Comparison of ENCODE assay signal across 20 mouse cellular contexts in the genomic region with DNA sequence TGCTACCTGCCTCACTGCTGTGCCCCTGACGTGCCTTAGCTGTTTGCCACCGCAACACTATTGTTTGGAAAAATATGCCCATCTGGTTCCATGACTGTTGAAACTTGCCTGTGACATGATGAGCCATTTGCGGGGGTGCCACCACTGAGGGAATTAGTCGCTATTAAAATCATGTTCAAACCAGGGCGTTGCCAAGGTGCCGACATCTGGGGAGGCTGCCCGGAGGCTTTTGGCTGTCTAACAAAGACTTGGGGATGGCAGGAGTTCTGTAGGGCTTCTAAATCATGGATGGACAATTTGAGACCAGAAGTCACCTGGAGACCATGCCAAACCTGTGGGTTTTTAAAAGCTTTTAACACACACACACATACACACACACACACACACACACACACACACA.
DNase-seq lines count a peak whose midpoint lies in the region; ATAC-seq and TF ChIP-seq lines count a peak whose summit lies in the region.
"Had no signal": no experiment of that assay in that cellular context is flagged by ENCODE, and none has a peak within 500 bp of the region (broad histone marks: within the 10 kb centered on the region; RNA-seq: fewer than 3 reads in every experiment).

No protein-coding gene starts in this region.

- H3K9ac ChIP-seq in forebrain, embryonic 14.5 days (ENCODE audit: low read length): no peak overlapping the region
- H3K9ac ChIP-seq: forebrain, embryonic 15.5 days; hindbrain, embryonic 12.5 days had no signal

- 0 out of 2 replicates have a peak overlapping the region, but pooled peaks have one; percentile 18 for H3K27ac ChIP-seq in layer of hippocampus, adult 2 months
- no peak overlapping the region for H3K27ac ChIP-seq in forebrain, embryonic 14.5 days (ENCODE audit: low read depth, low read length)
- no peak overlapping the region for H3K27ac ChIP-seq in heart, embryonic 10.5 days
- H3K27ac ChIP-seq: embryonic facial prominence, embryonic 10.5 days; forebrain, embryonic 10.5 days; forebrain, embryonic 15.5 days; hindbrain, embryonic 12.5 days had no signal

- no peak for TF ChIP-seq CTCF in layer of hippocampus, adult 2 months (conservative IDR thresholded peaks at IDR 0.05)

- no peaks in the 10 kb centered on the region for H3K27me3 ChIP-seq in forebrain, embryonic 14.5 days (replicated peaks; ENCODE audit: control insufficient read depth, insufficient read depth, low read length)
- H3K27me3 ChIP-seq in heart, embryonic 10.5 days (ENCODE audit: insufficient read depth, poor library complexity, severe bottlenecking): no peaks in the 10 kb centered on the region
- H3K27me3 ChIP-seq: forebrain, embryonic 15.5 days; hindbrain, embryonic 12.5 days; Patski had no signal

- H3K9me3 ChIP-seq in forebrain, embryonic 14.5 days (replicated peaks; ENCODE audit: control insufficient read depth, low read length): no peaks in the 10 kb centered on the region
- H3K9me3 ChIP-seq in heart, embryonic 10.5 days: no peaks in the 10 kb centered on the region
- H3K9me3 ChIP-seq: embryonic facial prominence, embryonic 10.5 days; forebrain, embryonic 10.5 days; forebrain, embryonic 15.5 days; hindbrain, embryonic 12.5 days had no signal

- ATAC-seq in forebrain, embryonic 14.5 days: no peak
- ATAC-seq: activated CD4-positive, CD25-positive, alpha-beta regulatory T cell, adult 4 months; forebrain, embryonic 15.5 days; hindbrain, embryonic 16.5 days; Patski had no signal

- WGBS in forebrain, embryonic 14.5 days: 75% methylated on average over 7 of the region's 7 CpGs
- WGBS in heart, embryonic 10.5 days: 91% methylated on average over 7 of the region's 7 CpGs

- H3K4me2 ChIP-seq in forebrain, embryonic 14.5 days (ENCODE audit: low read length): no peak overlapping the region
- H3K4me2 ChIP-seq: forebrain, embryonic 15.5 days; hindbrain, embryonic 12.5 days had no signal

- peaks cover 4% of the 10 kb centered on the region; the same call in 1 of the 2 replicates for H3K4me1 ChIP-seq in forebrain, embryonic 14.5 days (ENCODE audit: control insufficient read depth, insufficient read depth, low read length)
- no peaks in the 10 kb centered on the region for H3K4me1 ChIP-seq in heart, embryonic 10.5 days
- H3K4me1 ChIP-seq: forebrain, embryonic 15.5 days had no signal

- DNase-seq in layer of hippocampus, adult 11-12 months (ENCODE audit: low spot score): peak; percentile 32
- DNase-seq in layer of hippocampus, adult 9-10 months (ENCODE audit: low spot score): no peak
- peak; percentile 11 to 20 for DNase-seq in layer of hippocampus, adult 2 months (ENCODE audit: low spot score in 2 of 2)
- peak; percentile 17 to 22 for DNase-seq in layer of hippocampus, postnatal 14 days (ENCODE audit: low spot score in 2 of 2)
- no peak for DNase-seq in forebrain, embryonic 14.5 days (ENCODE audit: low spot score)
- no peak for DNase-seq in heart, embryonic 10.5 days (ENCODE audit: low spot score)
- no peak for DNase-seq in heart, adult 18-20 months
- DNase-seq: adrenal gland, adult 2 months; adrenal gland, postnatal 25 days; cerebellum, adult 2 months; gastrocnemius, postnatal 36 days; heart, postnatal 10 days; heart, postnatal 4 days had no signal

- no peak overlapping the region for H3K4me3 ChIP-seq in layer of hippocampus, adult 2 months
- no peak overlapping the region for H3K4me3 ChIP-seq in forebrain, embryonic 14.5 days (ENCODE audit: low read depth, low read length)
- H3K4me3 ChIP-seq in heart, embryonic 10.5 days: no peak overlapping the region
- H3K4me3 ChIP-seq: embryonic facial prominence, embryonic 10.5 days; forebrain, embryonic 10.5 days; forebrain, embryonic 15.5 days; hindbrain, embryonic 12.5 days had no signal

- no peaks in the 10 kb centered on the region for H3K36me3 ChIP-seq in forebrain, embryonic 14.5 days (ENCODE audit: control insufficient read depth, insufficient read depth, low read length)
- no peaks in the 10 kb centered on the region for H3K36me3 ChIP-seq in heart, embryonic 10.5 days
- H3K36me3 ChIP-seq: embryonic facial prominence, embryonic 10.5 days; forebrain, embryonic 10.5 days; forebrain, embryonic 15.5 days; hindbrain, embryonic 12.5 days had no signal

Comparison
In these comparisons a context has a peak if more than half of its experiments do, and no peak if none do; other contexts are left out.
1. DNase-seq: peak in layer of hippocampus, adult 11-12 months (single experiment), layer of hippocampus, adult 2 months (2 of 2) and layer of hippocampus, postnatal 14 days (2 of 2); none in layer of hippocampus, adult 9-10 months (single experiment), forebrain, embryonic 14.5 days (single experiment), heart, embryonic 10.5 days (single experiment) and heart, adult 18-20 months (0 of 2).